ENCODE assay signal across 28 mouse cellular contexts in genomic region chr2:28860678-28861423, GRCm38 (mm10). TPM values are rescaled to one million over a fixed set of nuclear protein-coding genes. Genes with fewer than 3 reads are reported as not detected.
DNase-seq lines count a peak whose midpoint lies in the region; ATAC-seq and TF ChIP-seq lines count a peak whose summit lies in the region.
"Had no signal": no experiment of that assay in that cellular context is flagged by ENCODE, and none has a peak within 500 bp of the region (broad histone marks: within the 10 kb centered on the region; RNA-seq: fewer than 3 reads in every experiment).

No protein-coding gene starts in this region.

- H3K27ac ChIP-seq in forebrain, embryonic 15.5 days (replicated peaks): no peak overlapping the region
- no peak overlapping the region for H3K27ac ChIP-seq in forebrain, embryonic 10.5 days
- H3K27ac ChIP-seq in hindbrain, postnatal 0 days: peak overlapping the region; percentile 41; the same call in 1 of the 2 replicates
- no peak overlapping the region for H3K27ac ChIP-seq in hindbrain, embryonic 10.5 days
- H3K27ac ChIP-seq: embryonic facial prominence, embryonic 15.5 days; gastrocnemius, adult 2 months; intestine, embryonic 15.5 days had no signal

- H3K9me3 ChIP-seq in forebrain, embryonic 15.5 days: no peaks in the 10 kb centered on the region
- no peaks in the 10 kb centered on the region for H3K9me3 ChIP-seq in forebrain, embryonic 10.5 days
- H3K9me3 ChIP-seq in hindbrain, postnatal 0 days (ENCODE audit: low read length): no peaks in the 10 kb centered on the region
- no peaks in the 10 kb centered on the region for H3K9me3 ChIP-seq in hindbrain, embryonic 10.5 days
- H3K9me3 ChIP-seq: embryonic facial prominence, embryonic 15.5 days; G1E; heart, embryonic 12.5 days; intestine, embryonic 15.5 days had no signal

- peak; percentile 79 to 83 for DNase-seq in cerebellum, postnatal 10 days
- DNase-seq in forebrain, embryonic 10.5 days (ENCODE audit: extremely low spot score, low spot score): no peak
- DNase-seq in hindbrain, postnatal 0 days (ENCODE audit: low spot score): peak; percentile 82
- DNase-seq in hindbrain, embryonic 10.5 days (ENCODE audit: low spot score): no peak
- DNase-seq in brain, embryonic 14.5 days (ENCODE audit: low read depth): peak; percentile 76
- DNase-seq in thymus, adult 18-20 months: no peak
- DNase-seq: adrenal gland, adult 8-10 months; adrenal gland, postnatal 36 days; B cell, adult 2 months; cerebellum, adult 18-20 months; cerebellum, adult 9-11 months; embryo, embryonic 11 days; gastrocnemius, adult 2 months; gastrocnemius, postnatal 25 days; kidney, adult 18-20 months had no signal

- H3K27me3 ChIP-seq in forebrain, embryonic 15.5 days: no peaks in the 10 kb centered on the region
- no peaks in the 10 kb centered on the region for H3K27me3 ChIP-seq in forebrain, embryonic 10.5 days (ENCODE audit: poor library complexity, severe bottlenecking)
- H3K27me3 ChIP-seq in hindbrain, postnatal 0 days (ENCODE audit: insufficient read depth, low read length): no peaks in the 10 kb centered on the region
- H3K27me3 ChIP-seq in hindbrain, embryonic 10.5 days (ENCODE audit: insufficient read depth, poor library complexity, severe bottlenecking): no peaks in the 10 kb centered on the region
- H3K27me3 ChIP-seq: embryonic facial prominence, embryonic 15.5 days; heart, embryonic 12.5 days; intestine, embryonic 15.5 days had no signal

- TF ChIP-seq POLR2A in brain, embryonic 14.5 days (IDR thresholded peaks at IDR 0.05; ENCODE audit: borderline replicate concordance, extremely low read depth, insufficient read depth, insufficient read length, poor library complexity, severe bottlenecking): no peak

- H3K36me3 ChIP-seq in forebrain, embryonic 15.5 days: peaks cover 62% of the 10 kb centered on the region
- peaks cover 98% of the 10 kb centered on the region for H3K36me3 ChIP-seq in forebrain, embryonic 10.5 days (replicated peaks)
- peaks cover 28% of the 10 kb centered on the region; the same call in 1 of the 2 replicates for H3K36me3 ChIP-seq in hindbrain, postnatal 0 days (ENCODE audit: insufficient read depth, low read length)
- peaks cover 97% of the 10 kb centered on the region for H3K36me3 ChIP-seq in hindbrain, embryonic 10.5 days

- no peaks in the 10 kb centered on the region; the same call in 1 of the 2 replicates for H3K4me1 ChIP-seq in forebrain, embryonic 15.5 days
- H3K4me1 ChIP-seq in forebrain, embryonic 10.5 days: no peaks in the 10 kb centered on the region
- H3K4me1 ChIP-seq in hindbrain, postnatal 0 days (ENCODE audit: insufficient read depth, low read length): no peaks in the 10 kb centered on the region
- no peaks in the 10 kb centered on the region for H3K4me1 ChIP-seq in hindbrain, embryonic 10.5 days (replicated peaks)
- H3K4me1 ChIP-seq: embryonic facial prominence, embryonic 15.5 days; heart, embryonic 12.5 days; intestine, embryonic 15.5 days had no signal

- 60% methylated on average over 8 of the region's 8 CpGs for WGBS in forebrain, embryonic 15.5 days
- 96% methylated on average over 8 of the region's 8 CpGs for WGBS in forebrain, embryonic 10.5 days
- 64% methylated on average over 8 of the region's 8 CpGs for WGBS in hindbrain, postnatal 0 days
- 95% methylated on average over 8 of the region's 8 CpGs for WGBS in hindbrain, embryonic 10.5 days

- H3K4me2 ChIP-seq in forebrain, embryonic 15.5 days (replicated peaks): no peak overlapping the region
- no peak overlapping the region for H3K4me2 ChIP-seq in hindbrain, postnatal 0 days (ENCODE audit: low read depth, low read length)
- H3K4me2 ChIP-seq: embryonic facial prominence, embryonic 15.5 days; heart, embryonic 12.5 days; intestine, embryonic 15.5 days had no signal

- no peak overlapping the region for H3K9ac ChIP-seq in forebrain, embryonic 15.5 days (replicated peaks)
- H3K9ac ChIP-seq in hindbrain, postnatal 0 days (replicated peaks; ENCODE audit: low read length): no peak overlapping the region
- H3K9ac ChIP-seq: embryonic facial prominence, embryonic 15.5 days; heart, embryonic 12.5 days; intestine, embryonic 15.5 days had no signal

- H3K4me3 ChIP-seq in forebrain, embryonic 15.5 days: no peak overlapping the region
- no peak overlapping the region for H3K4me3 ChIP-seq in forebrain, embryonic 10.5 days
- H3K4me3 ChIP-seq in hindbrain, postnatal 0 days (ENCODE audit: low read length): no peak overlapping the region
- no peak overlapping the region for H3K4me3 ChIP-seq in hindbrain, embryonic 10.5 days
- H3K4me3 ChIP-seq: embryonic facial prominence, embryonic 15.5 days; erythroblast, embryonic 14.5 days; gastrocnemius, adult 2 months; heart, embryonic 12.5 days; intestine, embryonic 15.5 days had no signal

- TF ChIP-seq CTCF in hindbrain, postnatal 0 days (IDR thresholded peaks at IDR 0.05; ENCODE audit: low read depth): peak; percentile 17; the same call in 1 of the 2 replicates
- no peak for TF ChIP-seq CTCF in brain, embryonic 14.5 days (IDR thresholded peaks at IDR 0.05; ENCODE audit: borderline replicate concordance, extremely low read depth, insufficient read depth, insufficient read length)

- no peak for ATAC-seq in cerebellum, adult (ENCODE audit: insufficient number of reproducible peaks, low FRiP score, low TSS enrichment)
- 0 out of 2 replicates have a peak, but pooled peaks have one; percentile 19 for ATAC-seq in forebrain, embryonic 15.5 days (replicated peaks)
- ATAC-seq in hindbrain, postnatal 0 days: peak; percentile 90
- ATAC-seq: CD4-positive, CD25-positive, alpha-beta regulatory T cell, adult 4 months; intestine, embryonic 15.5 days had no signal

RNA-seq across cellular contexts. Expression of gene Ddx31, which starts 20.6 kb away (rescaled TPM):
- polyA plus RNA-seq in forebrain, embryonic 15.5 days (2015; fragmentation: Nextera tagmentation; extraction: Ambion mirVana): 17.2 and 17.3 TPM in 2 replicates
- polyA plus RNA-seq in forebrain, embryonic 10.5 days (2016; fragmentation: Nextera tagmentation; extraction: Ambion mirVana): 20.9 and 22.9 TPM in 2 replicates
- total RNA-seq in hindbrain, postnatal 0 days (2014; rRNA removed): 17.4 and 18.6 TPM in 2 replicates
- polyA plus RNA-seq in hindbrain, postnatal 0 days (2015; fragmentation: Nextera tagmentation; extraction: Ambion mirVana): 10.2 and 11.0 TPM in 2 replicates
- polyA plus RNA-seq in hindbrain, embryonic 10.5 days (2016; fragmentation: Nextera tagmentation; extraction: Ambion mirVana): 16.7 and 21.5 TPM in 2 replicates
- 13.0 and 14.6 TPM in 2 replicates for polyA plus RNA-seq in brain, embryonic 14.5 days (2012; rRNA removed)

RNA-seq across cellular contexts. Expression of gene Gtf3c4, which starts 20.7 kb away (rescaled TPM):
- polyA plus RNA-seq in forebrain, embryonic 15.5 days (2015; fragmentation: Nextera tagmentation; extraction: Ambion mirVana): 21.8 and 23.1 TPM in 2 replicates
- polyA plus RNA-seq in forebrain, embryonic 10.5 days (2016; fragmentation: Nextera tagmentation; extraction: Ambion mirVana): 22.7 and 24.4 TPM in 2 replicates
- 64.3 and 111 TPM in 2 replicates for total RNA-seq in hindbrain, postnatal 0 days (2014; rRNA removed)
- 12.8 and 14.5 TPM in 2 replicates for polyA plus RNA-seq in hindbrain, postnatal 0 days (2015; fragmentation: Nextera tagmentation; extraction: Ambion mirVana)
- polyA plus RNA-seq in hindbrain, embryonic 10.5 days (2016; fragmentation: Nextera tagmentation; extraction: Ambion mirVana): 21.1 and 23.7 TPM in 2 replicates
- polyA plus RNA-seq in brain, embryonic 14.5 days (2012; rRNA removed): 20.2 and 30.9 TPM in 2 replicates

RNA-seq across cellular contexts. Expression of gene Barhl1, which starts 55.6 kb away (rescaled TPM):
- polyA plus RNA-seq in forebrain, embryonic 15.5 days (2015; fragmentation: Nextera tagmentation; extraction: Ambion mirVana): 0.70 and 1.3 TPM in 2 replicates
- polyA plus RNA-seq in forebrain, embryonic 10.5 days (2016; fragmentation: Nextera tagmentation; extraction: Ambion mirVana): 0.17 and 0.74 TPM in 2 replicates
- 43.0 and 50.7 TPM in 2 replicates for total RNA-seq in hindbrain, postnatal 0 days (2014; rRNA removed)
- polyA plus RNA-seq in hindbrain, postnatal 0 days (2015; fragmentation: Nextera tagmentation; extraction: Ambion mirVana): 51.1 and 52.1 TPM in 2 replicates
- 10.8 and 18.4 TPM in 2 replicates for polyA plus RNA-seq in hindbrain, embryonic 10.5 days (2016; fragmentation: Nextera tagmentation; extraction: Ambion mirVana)
- 25.3 and 45.9 TPM in 2 replicates for polyA plus RNA-seq in brain, embryonic 14.5 days (2012; rRNA removed)
- total RNA-seq: adrenal gland, adult 8-10 months; adrenal gland, postnatal 36 days; common myeloid progenitor, adult 5-6 weeks; gastrocnemius, adult 2 months; gastrocnemius, postnatal 25 days; granulocyte monocyte progenitor cell, adult 5-6 weeks; heart, adult 8-10 months; heart, postnatal 25 days had no signal
- polyA plus RNA-seq: CD4-positive, CD25-positive, alpha-beta regulatory T cell, adult 4 months; embryonic facial prominence, embryonic 15.5 days; erythroblast, embryonic 14.5 days; heart, embryonic 12.5 days; heart, embryonic 16.5 days had no signal

Comparison
In these comparisons a context has a peak if more than half of its experiments do, and no peak if none do; other contexts are left out.
1. DNase-seq: peak in cerebellum, postnatal 10 days (2 of 2), hindbrain, postnatal 0 days (single experiment) and brain, embryonic 14.5 days (single experiment); none in forebrain, embryonic 10.5 days (single experiment), hindbrain, embryonic 10.5 days (single experiment) and thymus, adult 18-20 months (0 of 2).